Mouse (Mus musculus) liver, embryonic 15.5 days (tissue): ENCODE measurements at regions not wholly inside any gene's neighbourhood (a gene's known extent, or its start where the extent isn't known, plus 50 kb on each side); places are given as distances from the start of the nearest gene placed in this dataset.

ENCODE experiments used
- ATAC-seq: fragments of 200-750 bp; cut with Nextera tagmentation; 2 replicates; pipeline ENCODE4 v1.8.0; 2017; ENCODE audit warnings: moderate number of reproducible peaks, mild to moderate bottlenecking, moderate library complexity; ENCODE audit not compliant: insufficient read depth
- H3K27ac ChIP-seq: fragments of 300-500 bp; sonication (generic); replicated peaks from 2 replicates; pipeline ENCODE4 v1.5.1; 2015; ENCODE audit warnings: mild to moderate bottlenecking, inconsistent platforms
- H3K27me3 ChIP-seq: fragments of 300-500 bp; sonication (generic); 2 replicates; pipeline ENCODE4 v1.6.1; 2015; ENCODE audit warnings: mild to moderate bottlenecking, inconsistent platforms
- H3K36me3 ChIP-seq: fragments of 300-500 bp; sonication (generic); replicated peaks from 2 replicates; pipeline ENCODE4 v1.6.1; 2015; ENCODE audit warnings: moderate library complexity, mild to moderate bottlenecking, inconsistent platforms
- H3K4me1 ChIP-seq: fragments of 300-500 bp; sonication (generic); replicated peaks from 2 replicates; pipeline ENCODE4 v1.6.1; 2015; ENCODE audit warnings: inconsistent platforms
- H3K4me2 ChIP-seq: fragments of 300-500 bp; sonication (generic); 2 replicates; pipeline ENCODE4 v1.6.1; 2015; ENCODE audit warnings: moderate library complexity, mild to moderate bottlenecking, inconsistent platforms
- H3K4me3 ChIP-seq: fragments of 300-500 bp; sonication (generic); replicated peaks from 2 replicates; pipeline ENCODE4 v1.5.1; 2015; ENCODE audit warnings: mild to moderate bottlenecking, inconsistent platforms
- H3K9ac ChIP-seq: fragments of 300-500 bp; sonication (generic); 2 replicates; pipeline ENCODE4 v1.6.1; 2015; ENCODE audit warnings: moderate library complexity, mild to moderate bottlenecking, inconsistent platforms
- H3K9me3 ChIP-seq: fragments of 300-500 bp; sonication (generic); replicated peaks from 2 replicates; pipeline ENCODE4 v1.6.1; 2016; ENCODE audit warnings: inconsistent platforms
- WGBS: fragments of 180-500 bp; shearing (Covaris S2); methylation state at CpG from one replicate; pipeline ENCODE4 v1.1.7; 2015; ENCODE audit warnings: mixed read lengths; ENCODE audit not compliant: insufficient replicate concordance; 5-methylcytosine and 5-hydroxymethylcytosine counted together

- Histone ChIP-seq H3K9me3 (no peaks in the 10 kb centered on the region), H3K9ac (no peak overlapping the region), H3K4me3 (no peak overlapping the region), H3K36me3 (no peaks in the 10 kb centered on the region), H3K27ac (no peak overlapping the region), H3K4me1 (no peaks in the 10 kb centered on the region), H3K4me2 (no peak overlapping the region), H3K27me3 (no peaks in the 10 kb centered on the region)
- no peak for ATAC-seq
- WGBS = 62% methylated on average over 10 of the region's 10 CpGs
Observed at GRCm38 (mm10) chr6:143612966-143613365, 445.9 kb downstream of the Etnk1 start.

- 60% methylated on average over 11 of the region's 11 CpGs for WGBS
- H3K36me3 ChIP-seq = no peaks in the 10 kb centered on the region
- H3K9me3 ChIP-seq = no peaks in the 10 kb centered on the region
- no peak overlapping the region for H3K4me2 ChIP-seq
- no peak overlapping the region for H3K4me3 ChIP-seq
- H3K4me1 ChIP-seq = no peaks in the 10 kb centered on the region
- no peaks in the 10 kb centered on the region for H3K27me3 ChIP-seq
- H3K27ac ChIP-seq = no peak overlapping the region
- ATAC-seq = no peak
- no peak overlapping the region for H3K9ac ChIP-seq
Observed at GRCm38 (mm10) chr6:143614431-143614987, 447.5 kb downstream of the Etnk1 start.

DNA sequence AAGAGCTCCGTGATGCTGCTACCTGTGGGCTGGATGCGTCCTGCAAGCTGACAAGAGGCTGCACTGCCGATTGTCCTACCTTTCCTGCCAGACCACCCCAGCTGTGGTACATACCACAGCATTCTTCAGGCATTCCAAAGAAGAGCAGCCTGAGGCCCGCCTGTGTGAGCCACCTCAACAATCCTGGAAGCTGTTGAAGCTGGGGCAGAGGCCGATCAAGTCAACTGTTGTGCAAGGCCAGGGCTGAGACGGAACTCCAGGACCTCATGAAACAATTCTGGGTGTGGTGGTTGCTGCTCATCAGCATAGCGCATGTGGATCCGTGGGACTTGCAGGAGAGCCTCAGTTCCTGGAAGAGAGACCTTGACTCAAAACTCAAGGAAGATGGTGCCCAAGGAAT, 448.3 kb downstream of the Etnk1 start:
- H3K9ac ChIP-seq = no peak overlapping the region
- ATAC-seq = no peak
- H3K27me3 ChIP-seq = no peaks in the 10 kb centered on the region
- 66% methylated on average over 8 of the region's 8 CpGs for WGBS
- no peaks in the 10 kb centered on the region for H3K9me3 ChIP-seq
- no peaks in the 10 kb centered on the region for H3K4me1 ChIP-seq
- H3K36me3 ChIP-seq = no peaks in the 10 kb centered on the region
- H3K4me3 ChIP-seq = no peak overlapping the region
- no peak overlapping the region for H3K27ac ChIP-seq
- H3K4me2 ChIP-seq = no peak overlapping the region

DNA sequence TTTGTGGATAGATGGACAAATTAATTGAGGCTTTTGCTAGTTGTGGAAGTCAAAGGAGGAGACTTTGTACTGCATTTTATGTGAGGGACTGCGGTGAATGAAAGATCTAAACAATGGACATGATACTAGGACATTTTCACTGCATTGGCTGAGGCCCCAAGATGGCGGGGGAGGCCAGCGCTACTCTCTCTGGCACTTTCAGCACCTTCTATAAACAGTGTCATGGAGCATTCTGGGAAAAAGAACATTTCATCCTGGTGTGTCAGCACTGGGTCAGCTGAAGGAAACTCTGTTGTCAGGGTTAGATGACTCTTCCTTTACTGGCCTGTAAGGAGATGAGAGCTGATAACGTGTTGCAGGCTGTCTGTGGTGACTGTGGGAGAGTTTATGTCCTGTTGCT, 449.4 kb downstream of the Etnk1 start:
- no peak overlapping the region for H3K4me3 ChIP-seq
- WGBS = 67% methylated on average over 4 of the region's 4 CpGs
- H3K4me1 ChIP-seq = no peaks in the 10 kb centered on the region
- no peaks in the 10 kb centered on the region for H3K9me3 ChIP-seq
- H3K27ac ChIP-seq = no peak overlapping the region
- no peak overlapping the region for H3K9ac ChIP-seq
- no peaks in the 10 kb centered on the region for H3K27me3 ChIP-seq
- H3K36me3 ChIP-seq = no peaks in the 10 kb centered on the region
- no peak overlapping the region for H3K4me2 ChIP-seq
- ATAC-seq = no peak

DNA sequence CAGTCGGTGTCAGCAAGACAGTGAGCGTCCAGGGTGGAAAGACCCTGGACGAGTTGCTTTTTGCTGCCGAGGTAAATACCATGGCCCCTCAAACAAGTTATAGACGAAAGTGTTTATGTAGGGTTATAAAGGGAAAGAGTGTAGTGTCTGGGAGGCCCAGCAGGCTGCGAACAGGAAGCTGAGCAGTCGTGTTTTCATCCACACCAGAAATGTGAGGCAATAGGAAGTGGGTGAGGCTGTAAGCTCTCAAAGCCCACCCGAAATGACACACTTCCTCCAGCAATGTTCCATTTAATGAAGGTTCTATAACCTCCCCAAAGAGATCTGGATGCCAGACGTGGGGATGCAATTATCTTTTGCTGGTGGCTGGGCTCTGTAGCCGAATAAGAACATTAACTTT, 451.5 kb downstream of the Etnk1 start:
- H3K36me3 ChIP-seq = no peaks in the 10 kb centered on the region
- no peak overlapping the region for H3K4me2 ChIP-seq
- no peak overlapping the region for H3K27ac ChIP-seq
- no peaks in the 10 kb centered on the region for H3K27me3 ChIP-seq
- no peak overlapping the region for H3K4me3 ChIP-seq
- H3K9me3 ChIP-seq = no peaks in the 10 kb centered on the region
- H3K9ac ChIP-seq = no peak overlapping the region
- H3K4me1 ChIP-seq = no peaks in the 10 kb centered on the region
- ATAC-seq = no peak
- WGBS = 36% methylated on average over 10 of the region's 10 CpGs

GRCm38 (mm10) chr6:143620583-143620982, 453.6 kb downstream of the Etnk1 start:
- WGBS = 41% methylated on average over 2 of the region's 2 CpGs
- H3K27ac ChIP-seq = no peak overlapping the region
- no peaks in the 10 kb centered on the region for H3K27me3 ChIP-seq
- no peaks in the 10 kb centered on the region for H3K4me1 ChIP-seq
- ATAC-seq = no peak
- H3K9me3 ChIP-seq = no peaks in the 10 kb centered on the region
- no peak overlapping the region for H3K4me2 ChIP-seq
- no peak overlapping the region for H3K9ac ChIP-seq
- H3K4me3 ChIP-seq = no peak overlapping the region
- no peaks in the 10 kb centered on the region for H3K36me3 ChIP-seq

DNA sequence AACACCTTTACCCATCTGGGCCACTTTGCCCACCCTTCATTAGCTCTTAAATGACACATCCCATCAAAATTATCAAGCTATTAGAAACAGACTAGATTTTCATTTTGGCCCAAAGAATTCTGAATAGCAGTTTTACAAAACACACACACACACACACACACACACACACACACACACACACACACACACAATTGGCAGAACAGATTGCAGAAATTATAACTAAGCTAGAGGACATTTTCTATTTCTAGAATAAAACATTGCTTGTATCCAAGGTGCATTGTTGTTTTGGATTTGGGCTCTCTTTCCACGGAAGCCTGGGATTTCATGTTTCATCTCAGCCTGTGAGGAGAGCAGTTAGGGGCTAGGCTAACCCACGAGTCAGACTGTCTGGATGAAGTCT, 455.1 kb downstream of the Etnk1 start:
- H3K27ac ChIP-seq = no peak overlapping the region
- H3K4me2 ChIP-seq = no peak overlapping the region
- 52% methylated on average over 2 of the region's 2 CpGs for WGBS
- no peaks in the 10 kb centered on the region for H3K4me1 ChIP-seq
- ATAC-seq = no peak
- H3K27me3 ChIP-seq = no peaks in the 10 kb centered on the region
- H3K9me3 ChIP-seq = no peaks in the 10 kb centered on the region
- no peak overlapping the region for H3K4me3 ChIP-seq
- H3K36me3 ChIP-seq = no peaks in the 10 kb centered on the region
- no peak overlapping the region for H3K9ac ChIP-seq

DNA sequence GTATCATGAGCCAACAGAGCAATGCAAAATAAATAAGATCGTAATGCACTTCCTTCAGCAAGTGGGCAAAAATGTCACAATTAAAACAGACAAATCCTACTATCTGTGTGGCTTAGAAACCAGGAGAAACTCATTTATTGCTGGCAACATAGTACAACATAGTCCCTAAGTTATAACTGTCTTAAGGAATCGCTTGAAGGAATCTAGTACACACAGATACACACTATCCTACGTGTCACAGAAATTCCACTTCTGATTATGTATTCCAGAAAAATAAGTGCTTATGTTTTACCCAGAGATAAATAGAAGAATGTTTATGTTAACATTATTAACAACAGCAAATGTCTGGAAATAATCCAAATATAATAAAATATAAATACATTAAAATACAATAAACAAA, 457.9 kb downstream of the Etnk1 start:
- H3K4me2 ChIP-seq = no peak overlapping the region
- no peak overlapping the region for H3K4me3 ChIP-seq
- no peaks in the 10 kb centered on the region for H3K27me3 ChIP-seq
- H3K27ac ChIP-seq = no peak overlapping the region
- 82% methylated on average over 3 of the region's 3 CpGs for WGBS
- no peaks in the 10 kb centered on the region for H3K4me1 ChIP-seq
- ATAC-seq = no peak
- no peaks in the 10 kb centered on the region for H3K9me3 ChIP-seq
- H3K36me3 ChIP-seq = no peaks in the 10 kb centered on the region
- H3K9ac ChIP-seq = no peak overlapping the region

- no peaks in the 10 kb centered on the region; the same call in 1 of the 2 replicates for H3K4me1 ChIP-seq
- ATAC-seq = no peak
- no peak overlapping the region for H3K9ac ChIP-seq
- no peak overlapping the region for H3K4me3 ChIP-seq
- 44% methylated on average over 7 of the region's 7 CpGs for WGBS
- no peak overlapping the region for H3K4me2 ChIP-seq
- H3K27ac ChIP-seq = no peak overlapping the region
- no peaks in the 10 kb centered on the region for H3K27me3 ChIP-seq
- H3K9me3 ChIP-seq = no peaks in the 10 kb centered on the region
- H3K36me3 ChIP-seq = no peaks in the 10 kb centered on the region
Observed at GRCm38 (mm10) chr6:143631581-143631980, 464.6 kb downstream of the Etnk1 start.

- H3K9me3 ChIP-seq = no peaks in the 10 kb centered on the region
- H3K36me3 ChIP-seq = no peaks in the 10 kb centered on the region
- 48% methylated on average over 6 of the region's 6 CpGs for WGBS
- peak; percentile 40; the same call in 1 of the 2 replicates for ATAC-seq
- H3K4me3 ChIP-seq = no peak overlapping the region
- 0 out of 2 replicates have a peak overlapping the region, but pooled peaks have one; percentile 6 for H3K27ac ChIP-seq
- H3K4me1 ChIP-seq = no peaks in the 10 kb centered on the region; the same call in 1 of the 2 replicates
- H3K27me3 ChIP-seq = no peaks in the 10 kb centered on the region
- H3K4me2 ChIP-seq = no peak overlapping the region
- no peak overlapping the region for H3K9ac ChIP-seq
Observed at GRCm38 (mm10) chr6:143633710-143634109, 466.7 kb downstream of the Etnk1 start.

- Histone ChIP-seq H3K4me1 (no peaks in the 10 kb centered on the region; the same call in 1 of the 2 replicates), H3K9ac (no peak overlapping the region), H3K9me3 (no peaks in the 10 kb centered on the region), H3K27ac (peak overlapping the region; percentile 16; the same call in 1 of the 2 replicates), H3K27me3 (no peaks in the 10 kb centered on the region), H3K4me2 (no peak overlapping the region), H3K4me3 (no peak overlapping the region), H3K36me3 (no peaks in the 10 kb centered on the region)
- WGBS = 63% methylated on average over 10 of the region's 10 CpGs
- 0 out of 2 replicates have a peak, but pooled peaks have one; percentile 57 for ATAC-seq
Observed at GRCm38 (mm10) chr6:143634334-143634733, 467.3 kb downstream of the Etnk1 start.

- H3K4me1 ChIP-seq = no peaks in the 10 kb centered on the region; the same call in 1 of the 2 replicates
- H3K4me3 ChIP-seq = no peak overlapping the region
- no peak overlapping the region for H3K9ac ChIP-seq
- H3K9me3 ChIP-seq = no peaks in the 10 kb centered on the region
- WGBS = 45% methylated on average over 2 of the region's 2 CpGs
- no peaks in the 10 kb centered on the region for H3K27me3 ChIP-seq
- H3K4me2 ChIP-seq = no peak overlapping the region
- H3K27ac ChIP-seq = no peak overlapping the region
- no peaks in the 10 kb centered on the region for H3K36me3 ChIP-seq
- ATAC-seq = no peak
Observed at GRCm38 (mm10) chr6:143635043-143635442, 468.0 kb downstream of the Etnk1 start.
